Mouse (Mus musculus): ENCODE results near the gene Gprc5c.
A peak's percentile ranks its signal among the peaks of the same experiment; 100 is the strongest.
"Not testable (repeated sequence)": the region's sequence is repeated elsewhere in the genome, so short reads cannot be mapped to it uniquely, and the experiment has no call there.

Gprc5c gene

GRCm38 (mm10) chr11:114869787-114870186 lies 18.8 kb downstream of the Gprc5c start:
- DNase-seq (ENCODE audit: low spot score in 2 of 2) = no peak

- no peak for DNase-seq (ENCODE audit: low spot score in 2 of 2)
These were observed 20.6 kb downstream of the Gprc5c start for GRCm38 (mm10) chr11:114871540-114871939.

- DNase-seq (ENCODE audit: low spot score in 2 of 2) = peak in 1 of 2 experiments; percentile 18
These were observed 22.3 kb downstream of the Gprc5c start for GRCm38 (mm10) chr11:114873022-114873817.

GRCm38 (mm10) chr11:114874226-114875145 lies 23.5 kb downstream of the Gprc5c start:
- no peak for DNase-seq (ENCODE audit: low spot score in 2 of 2)

GRCm38 (mm10) chr11:114875301-114875801 lies 24.4 kb downstream of the Gprc5c start:
- no peak for DNase-seq (ENCODE audit: low spot score in 2 of 2)

GRCm38 (mm10) chr11:114876176-114876575 lies 25.2 kb downstream of the Gprc5c start:
- DNase-seq (ENCODE audit: low spot score in 2 of 2) = no peak

GRCm38 (mm10) chr11:114876621-114877020 lies 25.7 kb downstream of the Gprc5c start:
- DNase-seq (ENCODE audit: low spot score in 2 of 2) = no peak

GRCm38 (mm10) chr11:114877145-114877544 lies 26.2 kb downstream of the Gprc5c start:
- DNase-seq (ENCODE audit: low spot score in 2 of 2) = peak in 1 of 2 experiments; percentile 29

GRCm38 (mm10) chr11:114879666-114880065 lies 28.7 kb downstream of the Gprc5c start:
- no peak for DNase-seq (ENCODE audit: low spot score in 2 of 2)

GRCm38 (mm10) chr11:114880185-114880584 lies 29.2 kb downstream of the Gprc5c start:
- DNase-seq (ENCODE audit: low spot score in 2 of 2) = no peak

- peak; percentile 47 to 55 for DNase-seq (ENCODE audit: low spot score in 2 of 2)
These were observed 29.6 kb downstream of the Gprc5c start for GRCm38 (mm10) chr11:114880589-114880988.

GRCm38 (mm10) chr11:114883251-114883789 lies 32.4 kb downstream of the Gprc5c start:
- peak; percentile 34 to 57 for DNase-seq (ENCODE audit: low spot score in 2 of 2)

GRCm38 (mm10) chr11:114884380-114885100 lies 33.6 kb downstream of the Gprc5c start:
- no peak for DNase-seq (ENCODE audit: low spot score in 2 of 2)

- DNase-seq (ENCODE audit: low spot score in 2 of 2) = no peak
These were observed 39.1 kb downstream of the Gprc5c start, which contains the start of gene Cd300a for GRCm38 (mm10) chr11:114889991-114890518. Gene Cd300a, plus strand, starts transcription at chr11:114890041.

GRCm38 (mm10) chr11:114890542-114890941 lies 39.6 kb downstream of the Gprc5c start:
- DNase-seq (ENCODE audit: low spot score in 2 of 2) = no peak

- no peak for DNase-seq (ENCODE audit: low spot score in 2 of 2)
These were observed 45.1 kb downstream of the Gprc5c start for GRCm38 (mm10) chr11:114896085-114896484.

- DNase-seq (ENCODE audit: low spot score in 2 of 2) = peak; percentile 48 to 77
These were observed 47.1 kb downstream of the Gprc5c start for GRCm38 (mm10) chr11:114898026-114898425.

- DNase-seq (ENCODE audit: low spot score in 2 of 2) = no peak
These were observed 52.3 kb downstream of the Gprc5c start for GRCm38 (mm10) chr11:114903224-114903623.

GRCm38 (mm10) chr11:114907567-114907966 lies 56.6 kb downstream of the Gprc5c start:
- DNase-seq (ENCODE audit: low spot score in 2 of 2) = peak; percentile 42 to 73

GRCm38 (mm10) chr11:114908086-114908485 lies 57.1 kb downstream of the Gprc5c start:
- no peak for DNase-seq (ENCODE audit: low spot score in 2 of 2)

- DNase-seq (ENCODE audit: low spot score in 2 of 2) = not testable (repeated sequence)
These were observed 58.6 kb downstream of the Gprc5c start for GRCm38 (mm10) chr11:114909538-114909937.

Data from natural killer cell, adult 2 months (primary cell).